Mouse (Mus musculus) ES-E14 (cell line): ENCODE results near the gene Akr1c20.

Source experiments
- CHD2 ChIP-seq: IDR thresholded peaks from 2 replicates; pipeline ENCODE4 v1.6.1; 2014; ENCODE audit warnings: mild to moderate bottlenecking, low read depth, low read length, inconsistent platforms
- HCFC1 ChIP-seq: IDR thresholded peaks from 2 replicates; pipeline ENCODE4 v1.6.1; 2012; ENCODE audit warnings: low read length, inconsistent platforms, borderline replicate concordance; ENCODE audit not compliant: insufficient read depth
- ZC3H11A ChIP-seq: IDR thresholded peaks from 2 replicates; pipeline ENCODE4 v1.6.1; 2012; ENCODE audit warnings: low read depth, mild to moderate bottlenecking, inconsistent platforms, low read length, borderline replicate concordance
- ZNF384 ChIP-seq: IDR thresholded peaks from 2 replicates; pipeline ENCODE4 v1.6.1; 2012; ENCODE audit warnings: low read depth, low read length, inconsistent platforms

- no peak for TF ChIP-seq ZNF384
- no peak for TF ChIP-seq ZC3H11A
- TF ChIP-seq CHD2 = no peak
- TF ChIP-seq HCFC1 = no peak
These were observed 42.9 kb upstream of the Akr1c20 start for GRCm38 (mm10) chr13:4565996-4566395.
